ENCODE assay signal across 15 mouse cellular contexts in genomic region chr11:112850532-112851272, GRCm38 (mm10).
DNase-seq lines count a peak whose midpoint lies in the region; ATAC-seq and TF ChIP-seq lines count a peak whose summit lies in the region.
"Had no signal": no experiment of that assay in that cellular context is flagged by ENCODE, and none has a peak within 500 bp of the region (broad histone marks: within the 10 kb centered on the region; RNA-seq: fewer than 3 reads in every experiment).

No protein-coding gene starts in this region.

- WGBS in heart, embryonic 15.5 days = 35% methylated on average over 13 of the region's 13 CpGs
- 87% methylated on average over 13 of the region's 13 CpGs for WGBS in forebrain, embryonic 13.5 days

- H3K9ac ChIP-seq in heart, embryonic 15.5 days = no peak overlapping the region
- H3K9ac ChIP-seq in forebrain, embryonic 13.5 days = no peak overlapping the region
- H3K9ac ChIP-seq: embryonic facial prominence, embryonic 12.5 days; forebrain, embryonic 15.5 days; liver, embryonic 15.5 days had no signal

- peak; percentile 63 for ATAC-seq in heart, embryonic 15.5 days (replicated peaks; ENCODE audit: insufficient number of reproducible peaks, insufficient read depth, low FRiP score, low read depth)
- no peak for ATAC-seq in forebrain, embryonic 13.5 days
- ATAC-seq: activated CD4-positive, CD25-positive, alpha-beta regulatory T cell, adult 4 months; forebrain, embryonic 15.5 days had no signal

- intact Hi-C loops in gastrocnemius, adult 2 months (cut with DNase I) = no loop called here
- intact Hi-C loops in gastrocnemius, postnatal 36 days (cut with DNase I) = no loop called here

- H3K27me3 ChIP-seq in heart, embryonic 15.5 days = 0 out of 2 replicates have a peak, but pooled peaks cover 4% of the 10 kb centered on the region
- no peaks in the 10 kb centered on the region for H3K27me3 ChIP-seq in forebrain, embryonic 13.5 days
- H3K27me3 ChIP-seq: embryonic facial prominence, embryonic 12.5 days; forebrain, embryonic 15.5 days; liver, embryonic 15.5 days had no signal

- H3K9me3 ChIP-seq in heart, embryonic 15.5 days (replicated peaks) = no peaks in the 10 kb centered on the region
- H3K9me3 ChIP-seq in forebrain, embryonic 13.5 days (replicated peaks) = no peaks in the 10 kb centered on the region
- H3K9me3 ChIP-seq: embryonic facial prominence, embryonic 12.5 days; forebrain, embryonic 15.5 days; liver, embryonic 15.5 days had no signal

- H3K27ac ChIP-seq in gastrocnemius, adult 2 months = no peak overlapping the region
- no peak overlapping the region; the same call in 1 of the 2 replicates for H3K27ac ChIP-seq in heart, embryonic 15.5 days
- H3K27ac ChIP-seq in forebrain, embryonic 13.5 days = no peak overlapping the region
- H3K27ac ChIP-seq: embryonic facial prominence, embryonic 12.5 days; forebrain, embryonic 15.5 days; liver, embryonic 15.5 days had no signal

- no peak overlapping the region for H3K4me2 ChIP-seq in heart, embryonic 15.5 days
- H3K4me2 ChIP-seq in forebrain, embryonic 13.5 days = no peak overlapping the region
- H3K4me2 ChIP-seq: embryonic facial prominence, embryonic 12.5 days; forebrain, embryonic 15.5 days; liver, embryonic 15.5 days had no signal

- DNase-seq in gastrocnemius, adult 2 months = peak; percentile 27
- DNase-seq in gastrocnemius, postnatal 36 days = no peak
- DNase-seq in urinary bladder, postnatal 25 days (ENCODE audit: low spot score) = peak; percentile 5
- DNase-seq in urinary bladder, postnatal 10 days (ENCODE audit: low spot score) = no peak
- peak; percentile 50 for DNase-seq in testis, postnatal 10 days (ENCODE audit: low spot score)
- no peak for DNase-seq in embryo, embryonic 9.5 days (ENCODE audit: extremely low spot score)
- DNase-seq: cerebellum, adult 8-10 months; kidney, adult 18-20 months; kidney, postnatal 4 days had no signal

- no peak overlapping the region for H3K4me3 ChIP-seq in gastrocnemius, adult 2 months
- H3K4me3 ChIP-seq in heart, embryonic 15.5 days = no peak overlapping the region
- no peak overlapping the region for H3K4me3 ChIP-seq in forebrain, embryonic 13.5 days
- H3K4me3 ChIP-seq: embryonic facial prominence, embryonic 12.5 days; forebrain, embryonic 15.5 days; liver, embryonic 15.5 days had no signal

- H3K4me1 ChIP-seq in heart, embryonic 15.5 days (replicated peaks) = peaks cover 14% of the 10 kb centered on the region
- H3K4me1 ChIP-seq in forebrain, embryonic 13.5 days = no peaks in the 10 kb centered on the region
- H3K4me1 ChIP-seq: embryonic facial prominence, embryonic 12.5 days; forebrain, embryonic 15.5 days; liver, embryonic 15.5 days had no signal

- TF ChIP-seq CTCF in gastrocnemius, adult 2 months (IDR thresholded peaks at IDR 0.05) = no peak

- no peaks in the 10 kb centered on the region for H3K36me3 ChIP-seq in heart, embryonic 15.5 days
- H3K36me3 ChIP-seq in forebrain, embryonic 13.5 days (ENCODE audit: poor library complexity, severe bottlenecking) = no peaks in the 10 kb centered on the region
- H3K36me3 ChIP-seq: embryonic facial prominence, embryonic 12.5 days; forebrain, embryonic 15.5 days; liver, embryonic 15.5 days had no signal

Comparison
In these comparisons a context has a peak if more than half of its experiments do, and no peak if none do; other contexts are left out.
1. DNase-seq: peak in gastrocnemius, adult 2 months (single experiment), urinary bladder, postnatal 25 days (single experiment) and testis, postnatal 10 days (single experiment); none in gastrocnemius, postnatal 36 days (0 of 2), urinary bladder, postnatal 10 days (single experiment) and embryo, embryonic 9.5 days (single experiment).